Mouse (Mus musculus) limb, embryonic 14.5 days (tissue): ENCODE results near the gene Atp2b2. TPM values are rescaled to one million over a fixed set of nuclear protein-coding genes. Genes with fewer than 3 reads are reported as not detected.
A peak's percentile ranks its signal among the peaks of the same experiment; 100 is the strongest.

Source experiments
- ATAC-seq: fragments of 200-750 bp; cut with Nextera tagmentation; 2 replicates; pipeline ENCODE4 v1.8.0; 2017; ENCODE audit warnings: low read depth, moderate number of reproducible peaks, moderate TSS enrichment; ENCODE audit not compliant: low FRiP score
- DNase-seq: peaks from one replicate; pipeline ENCODE4 v3.0.0-alpha.2; 2015; ENCODE audit warnings: low spot score
- H3K27ac ChIP-seq: fragments of 300-500 bp; sonication (generic); replicated peaks from 2 replicates; pipeline ENCODE4 v1.5.1; 2014; ENCODE audit warnings: low read depth, mild to moderate bottlenecking, low read length, moderate library complexity, mixed read lengths
- H3K27me3 ChIP-seq: fragments of 300-500 bp; sonication (generic); 2 replicates; pipeline ENCODE4 v1.6.1; 2014; ENCODE audit warnings: low read length, mixed read lengths; ENCODE audit not compliant: control insufficient read depth, insufficient read depth
- H3K36me3 ChIP-seq: fragments of 300-500 bp; sonication (generic); 2 replicates; pipeline ENCODE4 v1.6.1; 2014; ENCODE audit warnings: mild to moderate bottlenecking, low read length, moderate library complexity, mixed read lengths; ENCODE audit not compliant: control insufficient read depth, insufficient read depth
- H3K4me1 ChIP-seq: fragments of 300-500 bp; sonication (generic); 2 replicates; pipeline ENCODE4 v1.6.1; 2014; ENCODE audit warnings: antibody characterized with exemption, low read length, mixed read lengths; ENCODE audit not compliant: control insufficient read depth, insufficient read depth
- H3K4me2 ChIP-seq: fragments of 300-500 bp; sonication (generic); replicated peaks from 2 replicates; pipeline ENCODE4 v1.6.1; 2014; ENCODE audit warnings: low read depth, mild to moderate bottlenecking, low read length, moderate library complexity; ENCODE audit not compliant: severe bottlenecking
- H3K4me3 ChIP-seq: fragments of 300-500 bp; sonication (generic); replicated peaks from 2 replicates; pipeline ENCODE4 v1.5.1; 2014; ENCODE audit warnings: low read length
- H3K9ac ChIP-seq: fragments of 300-500 bp; sonication (generic); 2 replicates; pipeline ENCODE4 v1.6.1; 2014; ENCODE audit warnings: mild to moderate bottlenecking, low read depth, low read length, moderate library complexity; ENCODE audit not compliant: severe bottlenecking
- H3K9me3 ChIP-seq: fragments of 300-500 bp; sonication (generic); 2 replicates; pipeline ENCODE4 v1.6.1; 2016; ENCODE audit warnings: low read length; ENCODE audit not compliant: control insufficient read depth
- POLR2A ChIP-seq: fragments of 200-500 bp; IDR thresholded peaks from 2 replicates; pipeline ENCODE4 v1.8.0; 2012; ENCODE audit warnings: inconsistent platforms, mild to moderate bottlenecking, moderate library complexity, borderline replicate concordance; ENCODE audit not compliant: insufficient read depth, insufficient read length; ENCODE audit errors: extremely low read depth
- WGBS: fragments of 180-500 bp; shearing (Covaris S2); extraction: QIAGEN DNeasy Blood & Tissue Kit; methylation state at CpG from one replicate; pipeline ENCODE4 v1.1.7; 2014; 5-methylcytosine and 5-hydroxymethylcytosine counted together
- polyA plus RNA-seq, 2 experiments: library from polyadenylated mRNA; depleted of rRNA in 1 of 2; stranded (reverse) in 1 of 2; unstranded in 1 of 2; fragments of >200 nt; fragmentation: Nextera tagmentation in 1 of 2; extraction: Ambion mirVana in 1 of 2; gene quantifications; 2 replicates each; pipeline versions ENCODE4 v1.2.1 to v1.2.3; 2012 to 2014

The Atp2b2 gene
- polyA plus RNA-seq, 2 experiments: 0.09 to 0.11 TPM

DNA sequence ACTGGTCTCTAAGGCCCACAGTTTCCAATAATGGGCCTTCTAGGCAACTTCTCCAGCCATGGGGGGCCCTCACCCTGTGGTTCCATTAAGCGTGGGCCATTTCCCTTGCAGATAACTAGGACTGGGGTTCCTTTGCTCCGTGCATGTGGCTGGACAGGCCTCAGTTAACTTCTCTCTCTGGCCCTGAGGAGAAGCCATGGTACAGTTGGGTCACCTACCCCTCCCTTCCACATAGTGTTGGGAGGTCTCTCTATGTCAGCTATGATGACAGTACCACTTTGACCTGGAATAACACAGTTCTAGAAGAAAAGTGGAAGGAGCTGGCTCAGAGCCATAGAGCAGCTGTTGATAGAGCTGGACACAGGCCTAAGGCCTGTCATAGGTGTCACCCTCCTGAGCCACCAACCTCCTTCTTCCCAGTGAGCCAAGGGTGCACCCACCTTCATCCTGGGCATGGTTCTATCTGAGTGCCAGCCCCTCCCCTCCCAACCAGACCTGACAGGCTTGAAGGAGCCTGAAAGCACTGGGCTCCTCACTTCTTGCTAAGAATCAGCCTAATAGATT is 185.0 kb downstream of the Atp2b2 start:
- DNase-seq (no peak), ATAC-seq (no peak)
- Histone ChIP-seq H3K4me3 (no peak overlapping the region), H3K36me3 (no peaks in the 10 kb centered on the region), H3K27ac (no peak overlapping the region), H3K27me3 (no peaks in the 10 kb centered on the region), H3K4me1 (no peaks in the 10 kb centered on the region), H3K9me3 (no peaks in the 10 kb centered on the region), H3K9ac (no peak overlapping the region), H3K4me2 (no peak overlapping the region)
- WGBS: 43% methylated on average over 2 of the region's 2 CpGs
- no peak for TF ChIP-seq POLR2A

DNA sequence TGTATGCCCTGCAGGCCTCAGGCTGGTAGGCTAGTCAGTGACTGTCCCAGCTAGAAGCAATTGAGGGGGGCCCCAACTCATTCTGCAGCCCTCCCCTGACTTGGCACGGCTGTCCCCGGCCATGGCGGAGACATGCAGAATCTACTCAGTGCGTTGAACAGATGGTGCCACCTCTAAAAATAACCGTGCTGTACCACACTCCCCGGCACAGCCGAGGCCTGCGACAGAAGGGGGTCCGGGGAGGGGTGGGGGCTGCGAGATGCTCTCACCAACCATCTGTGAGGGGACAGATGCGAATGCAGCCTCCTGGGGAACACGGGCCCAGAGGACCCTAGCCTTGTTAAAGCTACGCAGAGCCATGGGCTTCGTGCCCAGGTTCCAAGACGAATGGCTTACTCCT is 185.6 kb downstream of the Atp2b2 start:
- H3K27me3 ChIP-seq: no peaks in the 10 kb centered on the region
- H3K36me3 ChIP-seq: no peaks in the 10 kb centered on the region
- no peak overlapping the region for H3K27ac ChIP-seq
- no peak for TF ChIP-seq POLR2A
- H3K9ac ChIP-seq: no peak overlapping the region
- H3K4me3 ChIP-seq: no peak overlapping the region
- H3K4me1 ChIP-seq: no peaks in the 10 kb centered on the region
- ATAC-seq: no peak
- H3K9me3 ChIP-seq: no peaks in the 10 kb centered on the region
- 81% methylated on average over 15 of the region's 15 CpGs for WGBS
- no peak overlapping the region for H3K4me2 ChIP-seq
- no peak for DNase-seq

DNA sequence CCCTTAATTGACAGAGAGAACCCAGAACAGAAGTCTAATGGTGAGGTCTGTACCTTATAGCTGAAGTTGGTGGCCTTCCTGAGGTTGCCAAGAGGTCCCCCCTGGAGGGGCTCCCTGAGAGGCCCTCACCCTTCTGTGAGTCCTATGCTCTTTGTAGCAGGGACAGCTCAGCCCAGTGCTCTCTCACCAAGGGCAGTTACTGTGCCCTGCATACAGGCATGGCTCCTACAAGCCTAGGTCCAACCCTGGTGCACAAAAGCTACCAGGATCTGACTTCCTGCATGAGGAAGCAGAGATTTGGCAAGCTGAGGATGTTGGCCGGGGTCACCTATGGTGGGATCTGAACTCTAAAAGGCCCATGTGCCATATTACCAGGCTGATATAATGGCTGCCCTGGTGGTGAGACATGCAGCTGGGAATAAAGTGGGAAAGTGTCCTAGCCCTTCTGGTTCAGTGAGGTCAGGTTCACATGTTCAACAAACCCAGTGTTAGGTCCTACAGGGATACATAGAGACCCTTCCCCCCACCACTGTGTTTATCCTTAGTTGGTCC is 186.2 kb downstream of the Atp2b2 start:
- Histone ChIP-seq H3K9ac (no peak overlapping the region), H3K4me1 (no peaks in the 10 kb centered on the region), H3K36me3 (no peaks in the 10 kb centered on the region), H3K9me3 (no peaks in the 10 kb centered on the region), H3K27ac (no peak overlapping the region), H3K4me3 (no peak overlapping the region), H3K4me2 (no peak overlapping the region), H3K27me3 (no peaks in the 10 kb centered on the region)
- ATAC-seq (no peak), DNase-seq (no peak)
- no peak for TF ChIP-seq POLR2A
- 83% methylated on average over 1 of the region's 1 CpGs for WGBS

DNA sequence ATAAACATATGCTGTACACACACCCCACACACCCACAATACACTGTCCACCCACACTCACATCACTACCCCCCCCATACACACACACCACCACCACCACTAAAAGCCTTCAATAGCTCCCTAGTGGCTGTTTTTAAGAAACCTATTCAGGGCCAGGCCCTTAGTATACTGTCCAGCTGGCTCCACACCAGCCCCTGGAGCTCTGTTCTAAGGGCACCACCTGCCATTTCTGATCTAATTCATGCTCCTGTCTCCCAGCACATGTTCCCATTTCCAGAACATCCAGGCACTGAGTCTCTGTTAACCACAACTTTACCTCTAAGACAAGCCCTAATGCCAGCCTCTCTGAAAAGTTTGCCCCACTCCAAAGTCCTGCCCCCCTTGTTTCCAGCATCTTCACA is 186.8 kb downstream of the Atp2b2 start:
- Histone ChIP-seq H3K9ac (no peak overlapping the region), H3K9me3 (no peaks in the 10 kb centered on the region), H3K27ac (no peak overlapping the region), H3K36me3 (no peaks in the 10 kb centered on the region), H3K4me1 (no peaks in the 10 kb centered on the region), H3K4me3 (no peak overlapping the region), H3K27me3 (no peaks in the 10 kb centered on the region), H3K4me2 (no peak overlapping the region)
- ATAC-seq (no peak), DNase-seq (no peak)
- no peak for TF ChIP-seq POLR2A

DNA sequence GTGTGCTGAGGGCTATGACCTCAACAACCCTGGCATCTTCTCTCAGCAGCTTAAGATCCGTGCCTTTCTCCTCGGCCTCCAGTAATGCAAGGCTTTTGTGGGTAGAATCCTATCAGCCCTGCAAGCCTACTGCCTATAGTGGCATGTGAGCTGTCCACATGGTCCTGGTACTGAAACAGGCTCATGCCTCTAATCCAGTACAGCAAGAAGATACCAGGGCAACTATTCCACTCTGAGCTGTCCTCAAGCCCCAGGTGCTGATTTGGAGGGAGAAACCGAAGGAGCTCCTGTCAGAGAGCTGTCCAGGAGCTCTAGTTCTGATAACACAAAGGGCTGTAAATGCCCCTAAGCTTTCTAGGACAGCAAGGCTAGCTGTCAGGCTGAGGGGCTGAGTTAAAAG is 190.1 kb downstream of the Atp2b2 start:
- no peak for TF ChIP-seq POLR2A
- ATAC-seq: peak; percentile 70; the same call in 1 of the 2 replicates

More for the DNA sequence above, 190.1 kb downstream of the Atp2b2 start:
- Histone ChIP-seq H3K27ac (no peak overlapping the region), H3K9me3 (no peaks in the 10 kb centered on the region), H3K4me2 (no peak overlapping the region), H3K4me1 (no peaks in the 10 kb centered on the region), H3K36me3 (no peaks in the 10 kb centered on the region), H3K4me3 (no peak overlapping the region), H3K27me3 (no peaks in the 10 kb centered on the region), H3K9ac (no peak overlapping the region)
- DNase-seq: peak; percentile 96
- WGBS: 3% methylated on average over 3 of the region's 3 CpGs
